Mouse (Mus musculus) forebrain, postnatal 0 days (tissue): ENCODE data around the gene Fcer1g. TPM values are rescaled to one million over a fixed set of nuclear protein-coding genes. Genes with fewer than 3 reads are reported as not detected.

ENCODE experiments used
- ATAC-seq: fragments of 200-750 bp; cut with Nextera tagmentation; 2 replicates; pipeline ENCODE4 v1.8.0; 2017; ENCODE audit warnings: mild to moderate bottlenecking, moderate library complexity
- DNase-seq: peaks from one replicate; pipeline ENCODE4 v3.0.0-alpha.2; 2015
- H3K27ac ChIP-seq: fragments of 300-500 bp; sonication (generic); 2 replicates; pipeline ENCODE4 v1.5.1; 2014; ENCODE audit warnings: low read depth, mild to moderate bottlenecking, antibody characterized with exemption, low read length, moderate library complexity, mixed read lengths
- H3K27me3 ChIP-seq: fragments of 300-500 bp; sonication (generic); 2 replicates; pipeline ENCODE4 v1.6.1; 2014; ENCODE audit warnings: mild to moderate bottlenecking, low read length, mixed read lengths; ENCODE audit not compliant: insufficient read depth
- H3K36me3 ChIP-seq: fragments of 300-500 bp; sonication (generic); 2 replicates; pipeline ENCODE4 v1.6.1; 2014; ENCODE audit warnings: mild to moderate bottlenecking, moderate library complexity; ENCODE audit not compliant: insufficient read depth
- H3K4me1 ChIP-seq: fragments of 300-500 bp; sonication (generic); 2 replicates; pipeline ENCODE4 v1.6.1; 2014; ENCODE audit warnings: antibody characterized with exemption; ENCODE audit not compliant: insufficient read depth
- H3K4me2 ChIP-seq: fragments of 300-500 bp; sonication (generic); 2 replicates; pipeline ENCODE4 v1.6.1; 2014; ENCODE audit warnings: low read depth, mild to moderate bottlenecking, moderate library complexity
- H3K4me3 ChIP-seq: fragments of 300-500 bp; sonication (generic); 2 replicates; pipeline ENCODE4 v1.5.1; 2014; ENCODE audit warnings: low read depth, low read length, mixed read lengths
- H3K9ac ChIP-seq: fragments of 300-500 bp; sonication (generic); 2 replicates; pipeline ENCODE4 v1.6.1; 2014; ENCODE audit warnings: mild to moderate bottlenecking
- H3K9me3 ChIP-seq: fragments of 300-500 bp; sonication (generic); 2 replicates; pipeline ENCODE4 v1.6.1; 2016; ENCODE audit warnings: low read length
- CTCF ChIP-seq: sonication (generic); IDR thresholded peaks from 2 replicates; pipeline ENCODE4 v1.5.1; 2016; ENCODE audit warnings: antibody characterized with exemption, control low read depth, low read depth
- WGBS: fragments of 180-500 bp; shearing (Covaris S2); extraction: QIAGEN DNeasy Blood & Tissue Kit; methylation state at CpG from one replicate; pipeline ENCODE4 v1.1.7; 2014; 5-methylcytosine and 5-hydroxymethylcytosine counted together
- polyA plus RNA-seq: library from polyadenylated mRNA; unstranded; fragments of >200 nt; fragmentation: Nextera tagmentation; extraction: Ambion mirVana; gene quantifications from 2 replicates; pipeline ENCODE4 v1.2.1, GENCODE M21; 2015
- total RNA-seq: library from RNA; depleted of rRNA; stranded (reverse); fragments of >200 nt; gene quantifications from 2 replicates; pipeline ENCODE4 v1.2.3, GENCODE M21; 2014

Fcer1g gene
- total and polyA plus RNA-seq, 2 experiments from 2014 or later: 11.2 to 33.2 TPM

DNA sequence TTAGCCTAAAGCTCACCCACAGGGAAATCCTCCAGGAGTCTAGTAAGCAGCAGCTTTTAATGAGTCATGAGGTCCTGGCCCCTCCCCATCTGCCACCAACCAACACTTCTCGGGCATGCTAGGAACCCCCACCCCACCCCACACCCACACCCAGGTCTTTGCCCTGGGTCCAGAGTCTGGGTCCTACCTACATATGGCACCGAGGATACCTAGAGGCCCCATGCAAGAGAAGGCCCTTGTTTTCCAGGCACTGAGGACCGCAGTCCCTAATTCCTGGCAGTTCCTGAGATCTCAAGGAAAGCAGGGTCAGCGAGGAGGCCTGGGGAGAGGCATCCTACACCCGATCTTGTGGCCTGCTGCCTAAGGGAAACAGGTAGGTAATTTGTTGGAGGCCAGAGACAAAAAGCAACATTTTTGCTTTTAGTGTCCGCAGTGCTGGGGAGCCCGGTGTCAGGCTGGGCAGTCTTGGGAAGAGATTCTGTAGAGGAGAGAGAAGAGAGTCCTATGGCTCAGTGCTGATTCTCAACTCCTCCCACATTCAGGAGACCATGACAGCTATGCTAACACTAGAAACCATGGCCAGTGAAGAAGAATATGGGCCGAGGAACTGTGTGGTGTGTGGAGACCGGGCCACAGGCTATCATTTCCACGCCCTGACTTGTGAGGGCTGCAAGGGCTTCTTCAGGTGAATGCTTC is 20.2 kb downstream of the Fcer1g start, which contains the start of gene Nr1i3:
Nr1i3 (plus strand) TSS at position 170 of the 696 bp plus-strand sequence.
- no peaks in the 10 kb centered on the region for H3K9me3 ChIP-seq
- no peak within 1 kb of the TSS for H3K4me3 ChIP-seq
- ATAC-seq (no peak), DNase-seq (no peak)
- H3K4me2 ChIP-seq: no peak within 1 kb of the TSS
- WGBS: 69% methylated on average over 10 of the region's 10 CpGs
- no peak within 1 kb of the TSS for H3K27ac ChIP-seq
- no peaks in the 10 kb centered on the region for H3K27me3 ChIP-seq
- H3K4me1 ChIP-seq: no peaks in the 10 kb centered on the region
- H3K9ac ChIP-seq: no peak within 1 kb of the TSS
- TF ChIP-seq CTCF: no peak
- H3K36me3 ChIP-seq: peaks cover 10% of the 10 kb centered on the region

DNA sequence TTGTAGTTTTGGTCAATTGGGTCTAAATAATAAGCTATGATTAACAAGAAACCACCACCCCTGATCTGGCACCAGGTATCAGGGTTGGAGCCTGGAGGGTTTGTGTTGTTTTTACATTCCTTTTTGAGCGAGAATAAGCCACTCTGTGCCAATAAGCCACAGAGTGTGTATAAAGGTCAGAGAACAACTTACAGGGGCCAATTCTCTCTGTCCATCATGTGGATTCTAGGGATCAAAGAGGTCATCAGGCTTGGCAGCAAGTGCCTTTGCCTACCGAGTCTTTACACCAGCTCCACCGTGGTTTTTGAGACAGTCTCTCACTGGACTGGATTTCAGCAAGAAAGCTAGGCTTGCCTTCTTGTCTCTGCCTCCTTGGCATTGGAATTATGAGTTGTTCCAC is 21.3 kb downstream of the Fcer1g start:
- no peak for DNase-seq
- no peak for ATAC-seq
- Histone ChIP-seq H3K9ac (no peak overlapping the region), H3K4me3 (no peak overlapping the region), H3K36me3 (no peaks in the 10 kb centered on the region), H3K4me1 (no peaks in the 10 kb centered on the region), H3K27ac (no peak overlapping the region), H3K9me3 (no peaks in the 10 kb centered on the region), H3K4me2 (no peak overlapping the region), H3K27me3 (no peaks in the 10 kb centered on the region)
- no peak for TF ChIP-seq CTCF
- WGBS: 60% methylated on average over 3 of the region's 3 CpGs

DNA sequence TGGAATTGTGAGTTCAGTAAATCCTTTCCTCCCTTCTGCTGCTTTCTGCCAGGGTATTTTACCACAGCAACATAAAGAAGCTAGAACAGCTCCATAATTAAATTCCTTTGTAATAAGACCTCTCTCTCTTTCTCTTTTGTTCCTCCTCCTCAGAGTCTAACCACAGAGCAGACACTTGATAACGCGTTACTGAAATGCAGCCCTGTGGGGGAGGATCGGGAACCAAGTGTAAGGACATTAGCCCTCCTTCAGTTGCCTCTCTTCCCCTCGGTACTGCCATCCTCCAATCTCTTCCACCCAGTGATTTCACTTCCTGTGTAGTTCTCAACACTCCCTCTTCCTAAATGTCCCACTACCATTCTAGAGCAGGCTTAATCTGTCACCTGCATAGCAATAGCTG is 24.8 kb downstream of the Fcer1g start:
- no peak overlapping the region for H3K4me2 ChIP-seq
- H3K36me3 ChIP-seq: no peaks in the 10 kb centered on the region
- H3K4me3 ChIP-seq: no peak overlapping the region
- no peaks in the 10 kb centered on the region for H3K27me3 ChIP-seq
- H3K9me3 ChIP-seq: no peaks in the 10 kb centered on the region
- H3K4me1 ChIP-seq: no peaks in the 10 kb centered on the region
- H3K9ac ChIP-seq: no peak overlapping the region
- TF ChIP-seq CTCF: no peak
- ATAC-seq (no peak), DNase-seq (no peak)
- 6% methylated on average over 4 of the region's 4 CpGs for WGBS
- no peak overlapping the region for H3K27ac ChIP-seq

DNA sequence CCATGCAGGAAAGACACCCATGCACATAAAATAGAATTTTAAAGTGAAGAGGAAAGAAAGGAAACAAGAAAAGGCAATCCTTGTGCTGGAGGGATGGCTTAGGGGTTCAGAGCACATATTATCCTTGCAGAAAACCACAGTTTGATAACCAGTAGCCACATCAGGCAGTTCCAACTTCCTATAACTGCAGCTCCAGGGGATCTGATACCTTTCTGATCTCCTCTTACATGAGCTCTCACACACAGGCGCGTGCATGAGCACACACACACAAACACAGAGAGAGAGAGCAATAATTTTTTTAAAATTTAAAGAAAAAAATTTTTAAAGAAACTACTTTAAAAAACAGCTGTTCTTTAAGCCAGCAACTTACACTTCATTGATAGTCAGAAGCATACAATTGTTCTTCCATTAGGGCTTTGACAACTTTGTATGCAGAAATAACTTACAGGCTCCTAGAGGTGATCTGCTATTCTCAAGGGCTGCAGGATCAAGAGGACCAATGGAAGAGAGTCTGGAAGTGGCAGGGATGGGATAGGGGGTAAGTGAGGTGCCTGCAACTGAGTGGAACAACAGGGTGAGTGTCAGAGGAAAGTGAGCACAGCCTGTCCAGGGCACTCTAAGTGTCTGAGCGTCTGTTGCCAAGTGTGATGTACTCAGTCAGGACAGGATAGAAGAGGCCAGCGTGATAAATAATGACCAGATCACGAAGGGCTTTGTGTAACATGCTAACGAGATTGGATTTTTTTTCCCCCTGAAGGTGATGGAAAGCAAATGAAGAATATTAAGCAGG is 28.3 kb downstream of the Fcer1g start:
- Histone ChIP-seq H3K4me3 (no peak overlapping the region), H3K4me2 (no peak overlapping the region), H3K27ac (no peak overlapping the region), H3K9me3 (no peaks in the 10 kb centered on the region), H3K36me3 (no peaks in the 10 kb centered on the region), H3K9ac (no peak overlapping the region), H3K4me1 (no peaks in the 10 kb centered on the region), H3K27me3 (no peaks in the 10 kb centered on the region)
- ATAC-seq (no peak), DNase-seq (no peak)
- TF ChIP-seq CTCF: no peak
- 52% methylated on average over 6 of the region's 6 CpGs for WGBS

DNA sequence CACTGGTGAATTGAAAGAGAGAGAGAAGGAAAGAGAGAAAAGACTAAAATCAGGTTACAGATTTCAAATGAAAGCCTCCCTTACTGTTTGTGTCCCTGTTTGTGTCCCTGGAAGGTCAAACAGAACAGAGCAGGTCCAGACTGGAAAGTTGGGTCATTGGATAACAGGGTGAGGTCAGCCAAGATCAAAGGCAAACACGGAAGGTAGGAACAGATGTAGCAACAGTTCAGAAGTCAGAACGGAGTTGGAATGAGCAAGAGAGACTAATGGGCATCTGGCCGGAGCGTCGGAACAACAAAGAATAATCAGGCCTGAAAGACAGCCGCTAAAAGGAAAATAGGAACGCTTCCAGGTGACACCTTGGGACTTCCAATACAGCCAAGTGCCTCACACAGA is 29.9 kb downstream of the Fcer1g start:
- H3K4me2 ChIP-seq: no peak overlapping the region
- 66% methylated on average over 7 of the region's 7 CpGs for WGBS
- no peaks in the 10 kb centered on the region for H3K9me3 ChIP-seq

DNA sequence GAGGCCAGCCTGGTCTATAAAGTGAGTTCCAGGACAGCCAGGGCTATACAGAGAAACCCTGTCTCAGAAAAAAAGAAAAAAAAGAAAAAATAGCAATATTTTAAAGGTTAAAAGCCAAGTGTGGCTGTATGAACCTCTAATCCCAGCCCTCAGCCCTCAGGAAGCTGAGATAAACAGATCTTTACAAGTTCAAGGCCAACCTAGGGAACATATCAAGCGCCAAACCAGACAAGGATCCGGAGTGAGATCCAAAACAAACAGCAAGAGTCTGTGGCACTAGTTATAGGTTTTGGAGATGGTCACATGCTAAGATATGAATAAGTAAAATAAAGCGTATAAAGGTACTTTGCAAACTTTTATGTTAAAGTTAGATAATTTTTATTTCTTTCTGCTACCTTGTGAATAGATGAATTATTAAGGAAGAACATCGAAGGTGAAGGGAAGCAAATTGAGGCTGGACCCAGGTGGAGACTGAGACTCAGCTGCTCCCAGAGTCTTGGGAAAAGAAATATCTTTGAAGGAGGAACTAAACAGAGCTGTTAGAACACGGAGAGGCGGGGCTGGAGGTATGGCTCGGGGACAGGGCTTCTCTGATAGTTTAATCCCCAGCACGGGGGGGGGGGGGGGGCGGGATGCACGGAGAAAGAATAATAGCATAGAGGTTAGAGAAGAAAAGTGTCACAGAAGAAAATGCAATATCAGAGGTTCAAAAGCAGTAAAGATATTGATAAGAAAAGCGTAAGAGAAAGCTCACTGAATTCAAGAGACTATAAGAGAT is 30.5 kb downstream of the Fcer1g start:
- Histone ChIP-seq H3K27ac (no peak overlapping the region), H3K4me2 (no peak overlapping the region), H3K36me3 (no peaks in the 10 kb centered on the region), H3K4me3 (no peak overlapping the region), H3K9me3 (no peaks in the 10 kb centered on the region), H3K27me3 (no peaks in the 10 kb centered on the region), H3K9ac (no peak overlapping the region), H3K4me1 (no peaks in the 10 kb centered on the region)
- DNase-seq (no peak), ATAC-seq (no peak)
- no peak for TF ChIP-seq CTCF
- 53% methylated on average over 11 of the region's 11 CpGs for WGBS

More for the DNA sequence above, 29.9 kb downstream of the Fcer1g start:
- TF ChIP-seq CTCF: no peak
- H3K4me1 ChIP-seq: no peaks in the 10 kb centered on the region
- H3K4me3 ChIP-seq: no peak overlapping the region
- ATAC-seq (no peak), DNase-seq (no peak)
- no peak overlapping the region for H3K27ac ChIP-seq
- no peaks in the 10 kb centered on the region for H3K36me3 ChIP-seq
- no peaks in the 10 kb centered on the region for H3K27me3 ChIP-seq
- no peak overlapping the region for H3K9ac ChIP-seq
